Mouse (Mus musculus) heart, embryonic 11.5 days (tissue): ENCODE measurements around the gene Sdc4. TPM values are rescaled to one million over a fixed set of nuclear protein-coding genes. Genes with fewer than 3 reads are reported as not detected.
A peak's percentile ranks its signal among the peaks of the same experiment; 100 is the strongest.

Experiments used
- ATAC-seq: fragments of 200-750 bp; cut with Nextera tagmentation; replicated peaks from 2 replicates; pipeline ENCODE4 v1.8.0; 2017; ENCODE audit warnings: moderate library complexity; ENCODE audit not compliant: insufficient number of reproducible peaks, low FRiP score, low TSS enrichment
- H3K27ac ChIP-seq: fragments of 300-500 bp; sonication (generic); 2 replicates; pipeline ENCODE4 v1.5.1; 2014; ENCODE audit warnings: mild to moderate bottlenecking, low read depth, low read length
- H3K27me3 ChIP-seq: fragments of 300-500 bp; sonication (generic); 2 replicates; pipeline ENCODE4 v1.6.1; 2014; ENCODE audit warnings: mild to moderate bottlenecking, low read length, mixed read lengths; ENCODE audit not compliant: control insufficient read depth, insufficient read depth
- H3K36me3 ChIP-seq: fragments of 300-500 bp; sonication (generic); 2 replicates; pipeline ENCODE4 v1.6.1; 2014; ENCODE audit warnings: mild to moderate bottlenecking, low read length, moderate library complexity, mixed read lengths; ENCODE audit not compliant: control insufficient read depth, insufficient read depth
- H3K4me1 ChIP-seq: fragments of 300-500 bp; sonication (generic); 2 replicates; pipeline ENCODE4 v1.6.1; 2014; ENCODE audit warnings: low read length; ENCODE audit not compliant: control insufficient read depth, insufficient read depth
- H3K4me2 ChIP-seq: fragments of 300-500 bp; sonication (generic); 2 replicates; pipeline ENCODE4 v1.6.1; 2014; ENCODE audit warnings: mild to moderate bottlenecking, moderate library complexity
- H3K4me3 ChIP-seq: fragments of 300-500 bp; sonication (generic); 2 replicates; pipeline ENCODE4 v1.5.1; 2014; ENCODE audit warnings: low read depth, low read length
- H3K9ac ChIP-seq: fragments of 300-500 bp; sonication (generic); 2 replicates; pipeline ENCODE4 v1.6.1; 2014; ENCODE audit warnings: mild to moderate bottlenecking, low read depth, low read length, moderate library complexity
- H3K9me3 ChIP-seq: fragments of 300-500 bp; sonication (generic); replicated peaks from 2 replicates; pipeline ENCODE4 v1.6.1; 2016; ENCODE audit warnings: low read length; ENCODE audit not compliant: control insufficient read depth
- WGBS: fragments of 180-500 bp; shearing (Covaris S2); extraction: QIAGEN DNeasy Blood & Tissue Kit; methylation state at CpG from one replicate; pipeline ENCODE4 v1.1.7; 2014; ENCODE audit not compliant: insufficient replicate concordance; 5-methylcytosine and 5-hydroxymethylcytosine counted together
- polyA plus RNA-seq: library from polyadenylated mRNA; unstranded; fragments of >200 nt; fragmentation: Nextera tagmentation; extraction: Ambion mirVana; gene quantifications from 2 replicates; pipeline ENCODE4 v1.2.1, GENCODE M21; 2014

Sdc4 gene
- 33.9 and 34.6 TPM in 2 replicates for polyA plus RNA-seq

DNA sequence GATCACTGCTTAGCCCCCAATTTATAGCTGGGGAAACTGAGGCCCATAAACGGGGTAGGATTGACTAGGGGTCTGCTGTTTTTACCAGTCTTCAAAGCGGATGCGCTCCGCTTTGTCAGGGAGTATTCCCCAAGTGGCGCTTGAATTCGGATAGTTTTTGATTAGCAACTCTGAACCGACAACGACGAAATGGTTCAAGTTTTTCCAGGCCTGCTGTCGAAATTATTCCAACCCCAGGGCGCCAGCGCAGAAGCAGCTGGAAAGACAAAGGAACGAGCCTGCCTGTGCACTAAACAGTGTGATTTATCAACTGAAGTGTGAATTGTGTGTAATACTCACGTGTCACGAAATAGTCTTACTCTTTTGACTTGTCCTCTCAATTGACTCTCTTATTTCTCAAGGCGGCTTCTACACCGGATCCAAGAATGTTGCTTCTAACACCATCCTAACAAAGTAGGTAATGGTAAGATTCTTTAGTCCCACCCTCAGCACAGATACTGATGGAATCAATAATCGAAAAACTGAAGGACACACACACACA lies at the start of gene Sdc4:
Gene Sdc4, minus strand, starts transcription at position 428 of the 541 bp plus-strand sequence.
- no peak for ATAC-seq
- 7% methylated on average over 18 of the region's 18 CpGs for WGBS

DNA sequence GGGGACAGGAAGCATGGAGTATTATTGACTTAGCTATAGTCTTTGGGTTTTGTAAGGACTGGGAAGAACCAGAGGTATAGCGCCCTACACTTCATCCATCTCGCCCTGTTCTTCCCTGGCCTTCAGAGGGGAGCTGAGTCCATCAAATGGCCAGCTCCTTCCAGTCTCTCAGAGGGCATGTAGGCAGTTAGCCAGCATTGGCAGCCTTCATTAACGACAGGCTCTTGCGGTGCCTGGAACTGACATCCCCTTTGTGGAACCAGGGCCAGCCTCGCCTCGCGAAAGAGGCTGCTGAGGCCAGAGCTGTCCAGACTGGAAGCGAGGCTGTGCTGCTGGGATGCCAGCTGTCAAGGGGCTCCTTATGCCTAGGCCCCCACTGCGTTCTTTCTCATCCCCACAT lies 44.1 kb upstream of the Sdc4 start:
- Histone ChIP-seq H3K9ac (no peak overlapping the region), H3K27me3 (peaks cover 13% of the 10 kb centered on the region), H3K4me3 (no peak overlapping the region), H3K27ac (no peak overlapping the region), H3K4me1 (peaks cover 11% of the 10 kb centered on the region; the same call in 1 of the 2 replicates), H3K4me2 (no peak overlapping the region; the same call in 1 of the 2 replicates), H3K9me3 (no peaks in the 10 kb centered on the region), H3K36me3 (no peaks in the 10 kb centered on the region)
- WGBS = 57% methylated on average over 9 of the region's 9 CpGs
- no peak for ATAC-seq

More for the DNA sequence above, at the start of gene Sdc4:
- H3K27ac ChIP-seq = peak within 1 kb of the TSS; percentile 55; the same call in 1 of the 2 replicates
- no peaks in the 10 kb centered on the region for H3K27me3 ChIP-seq
- peaks cover 21% of the 10 kb centered on the region for H3K4me1 ChIP-seq
- peak within 1 kb of the TSS; percentile 88 for H3K4me2 ChIP-seq
- no peaks in the 10 kb centered on the region for H3K36me3 ChIP-seq
- H3K9me3 ChIP-seq = no peaks in the 10 kb centered on the region
- peak within 1 kb of the TSS; percentile 75 for H3K9ac ChIP-seq
- H3K4me3 ChIP-seq = peak within 1 kb of the TSS; percentile 64

DNA sequence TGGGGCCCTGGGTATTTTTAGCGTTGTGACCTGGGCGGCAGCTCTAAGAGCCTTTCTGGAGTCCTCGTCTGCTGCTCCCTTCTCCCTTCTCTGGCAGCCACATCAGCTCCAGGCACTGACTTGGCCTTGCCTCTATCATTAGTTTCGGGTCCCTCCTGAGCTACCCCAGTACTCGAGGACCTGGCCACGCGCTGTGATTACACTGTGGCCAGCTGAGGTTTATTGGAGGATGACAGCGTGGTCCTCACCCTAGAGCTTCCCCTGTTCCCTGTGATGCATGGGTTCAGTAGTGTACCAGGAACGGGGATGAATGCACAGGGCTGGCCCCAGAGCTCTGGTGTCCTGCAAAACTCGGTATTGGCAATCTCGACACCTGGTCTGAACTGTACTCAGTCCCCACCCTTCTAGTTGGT lies 43.4 kb upstream of the Sdc4 start:
- Histone ChIP-seq H3K36me3 (no peaks in the 10 kb centered on the region), H3K27ac (peak overlapping the region; percentile 31; the same call in 1 of the 2 replicates), H3K4me2 (peak overlapping the region; percentile 98), H3K9me3 (no peaks in the 10 kb centered on the region), H3K4me1 (peaks cover 11% of the 10 kb centered on the region; the same call in 1 of the 2 replicates), H3K4me3 (peak overlapping the region; percentile 86), H3K27me3 (peaks cover 13% of the 10 kb centered on the region), H3K9ac (peak overlapping the region; percentile 81; the same call in 1 of the 2 replicates)
- no peak for ATAC-seq
- WGBS = 9% methylated on average over 11 of the region's 11 CpGs

DNA sequence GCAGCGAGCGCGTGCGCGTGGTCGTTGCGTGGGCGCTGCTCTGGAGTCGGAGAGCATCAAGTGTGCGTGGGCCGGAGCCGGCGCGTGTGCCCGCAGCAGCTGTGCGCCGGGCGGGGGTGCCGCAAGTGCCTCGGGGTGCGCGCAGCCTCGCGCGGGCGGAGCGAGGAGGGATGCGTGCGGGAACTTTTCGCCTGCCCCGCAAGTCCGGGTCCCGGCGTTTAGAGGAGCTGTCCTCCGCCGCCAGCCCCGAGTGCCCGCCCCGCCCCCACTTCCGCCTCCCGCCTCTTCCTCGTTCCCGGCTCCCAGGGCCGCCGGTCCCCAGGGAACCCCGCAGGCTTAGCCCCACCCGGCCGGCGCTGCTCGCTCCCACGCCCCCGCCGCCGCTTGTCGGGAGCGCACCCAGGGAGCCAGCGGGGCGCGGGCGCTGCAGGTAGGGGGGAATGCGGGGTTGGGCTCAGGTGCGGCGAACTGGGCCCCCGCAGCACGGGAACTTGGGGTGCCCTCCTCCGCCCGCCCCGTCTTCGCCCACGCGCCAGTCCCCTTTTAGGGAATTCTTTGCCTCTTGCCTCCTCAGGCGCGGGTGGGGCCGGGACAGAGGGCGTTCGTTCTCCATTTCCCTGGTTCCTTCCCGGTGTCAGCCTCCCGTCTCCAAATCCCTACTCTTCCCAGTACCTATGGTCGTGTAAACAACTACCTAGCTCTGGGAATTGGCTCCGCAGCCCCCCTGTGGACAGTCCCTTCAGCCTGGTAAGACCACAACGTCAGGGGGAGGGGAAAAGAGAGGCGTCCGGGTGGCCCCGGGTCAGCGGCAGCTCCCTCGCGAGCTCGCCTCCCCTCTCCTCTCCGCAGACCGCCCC lies 42.8 kb upstream of the Sdc4 start:
- peak overlapping the region; percentile 86 for H3K4me3 ChIP-seq
- ATAC-seq = peak; percentile 50
- no peaks in the 10 kb centered on the region for H3K9me3 ChIP-seq
- peak overlapping the region; percentile 31 for H3K27ac ChIP-seq
- peaks cover 13% of the 10 kb centered on the region for H3K27me3 ChIP-seq
- WGBS = under 1% methylated on average over 76 of the region's 90 CpGs
- H3K9ac ChIP-seq = peak overlapping the region; percentile 81
- H3K36me3 ChIP-seq = no peaks in the 10 kb centered on the region
- H3K4me2 ChIP-seq = peak overlapping the region; percentile 98
- peaks cover 11% of the 10 kb centered on the region; the same call in 1 of the 2 replicates for H3K4me1 ChIP-seq

DNA sequence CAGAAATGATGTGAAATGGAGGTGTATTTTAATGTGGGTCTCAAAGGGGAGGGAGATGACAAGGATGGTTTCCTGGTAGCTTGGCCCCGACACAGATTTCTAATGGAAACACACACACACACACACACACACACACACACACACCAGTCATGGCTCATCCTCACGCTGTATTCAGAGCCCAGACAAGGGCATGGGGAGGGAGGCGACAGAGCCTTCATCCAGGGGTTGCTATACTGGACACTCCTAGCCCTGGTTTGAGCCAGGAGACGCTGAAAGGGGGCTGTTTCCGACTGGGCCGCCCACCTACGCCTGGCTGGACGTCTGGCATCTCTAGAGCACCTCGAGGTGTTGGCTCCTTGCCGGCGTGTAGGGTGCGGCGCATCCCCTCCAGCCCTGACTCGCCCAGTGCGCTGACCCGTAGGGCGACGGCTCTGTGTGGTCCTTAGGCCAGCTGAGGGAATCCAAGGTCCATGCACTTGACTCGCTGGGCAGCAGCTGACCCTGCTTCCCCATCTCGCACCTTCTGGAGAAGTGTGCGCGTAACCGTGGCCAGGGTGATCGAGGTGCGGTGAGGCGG lies 42.1 kb upstream of the Sdc4 start, which contains the start of gene Dbndd2:
Gene Dbndd2, plus strand, starts transcription at position 426 of the 577 bp plus-strand sequence.
- ATAC-seq = 0 out of 2 replicates have a peak, but pooled peaks have one; percentile 33
- peak within 1 kb of the TSS; percentile 98 for H3K4me2 ChIP-seq
- H3K4me1 ChIP-seq = peaks cover 11% of the 10 kb centered on the region; the same call in 1 of the 2 replicates
- peak within 1 kb of the TSS; percentile 81 for H3K9ac ChIP-seq
- H3K9me3 ChIP-seq = no peaks in the 10 kb centered on the region
- 1% methylated on average over 26 of the region's 26 CpGs for WGBS
- H3K27ac ChIP-seq = peak within 1 kb of the TSS; percentile 31
- H3K36me3 ChIP-seq = no peaks in the 10 kb centered on the region
- H3K27me3 ChIP-seq = peaks cover 13% of the 10 kb centered on the region
- H3K4me3 ChIP-seq = peak within 1 kb of the TSS; percentile 86

DNA sequence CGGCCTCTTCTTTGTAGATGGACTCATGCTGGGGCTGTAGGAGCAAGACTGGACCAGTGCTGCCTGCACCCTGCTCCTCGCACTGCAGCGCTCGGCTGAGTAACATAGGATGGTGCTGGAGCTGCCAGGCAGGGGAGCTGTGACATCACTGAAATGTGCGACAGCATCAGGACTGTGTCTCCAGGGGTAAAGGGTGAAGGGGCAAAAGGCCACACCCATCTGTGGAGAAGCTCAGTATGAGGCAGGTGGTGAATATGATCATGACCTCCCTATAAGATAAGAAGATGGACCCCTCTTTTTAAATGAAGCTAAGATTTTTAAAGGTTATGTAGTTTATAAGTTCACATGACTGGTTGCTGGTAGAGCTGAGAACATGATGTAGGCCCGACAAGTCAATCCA lies 29.9 kb upstream of the Sdc4 start, which contains the start of gene Trp53tg5:
Gene Trp53tg5, minus strand, starts transcription at position 101 of the 400 bp plus-strand sequence.
- H3K27ac ChIP-seq = no peak within 1 kb of the TSS
- WGBS = 83% methylated on average over 6 of the region's 6 CpGs
- 0 out of 2 replicates have a peak, but pooled peaks have one; percentile 7 for ATAC-seq
- H3K9me3 ChIP-seq = no peaks in the 10 kb centered on the region
- H3K4me3 ChIP-seq = no peak within 1 kb of the TSS
- no peak within 1 kb of the TSS for H3K4me2 ChIP-seq
- H3K4me1 ChIP-seq = no peaks in the 10 kb centered on the region
- no peaks in the 10 kb centered on the region for H3K36me3 ChIP-seq
- peak within 1 kb of the TSS; percentile 22; the same call in 1 of the 2 replicates for H3K9ac ChIP-seq
- no peaks in the 10 kb centered on the region for H3K27me3 ChIP-seq

DNA sequence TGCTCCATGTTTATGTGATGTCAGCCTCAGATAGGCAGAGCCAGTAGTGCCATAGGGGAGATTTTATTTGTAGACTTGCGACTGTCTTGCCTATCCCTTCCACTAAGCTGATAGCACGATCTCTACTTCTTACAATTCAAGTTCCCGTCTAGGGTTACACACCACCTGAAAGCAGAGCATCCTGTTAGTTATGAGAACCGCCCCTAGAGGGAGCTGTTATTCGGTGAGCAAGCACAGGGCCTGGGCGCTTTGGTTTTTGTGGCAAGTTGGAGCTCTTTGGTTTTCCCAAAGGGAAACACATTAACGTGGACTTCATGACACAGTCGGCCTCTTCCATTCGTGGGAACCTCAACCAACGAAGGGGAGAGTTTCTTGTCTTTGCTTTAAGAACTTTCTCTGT lies 26.6 kb upstream of the Sdc4 start:
- Histone ChIP-seq H3K36me3 (no peaks in the 10 kb centered on the region; the same call in 1 of the 2 replicates), H3K9ac (no peak overlapping the region), H3K4me1 (no peaks in the 10 kb centered on the region), H3K9me3 (no peaks in the 10 kb centered on the region), H3K4me3 (no peak overlapping the region), H3K27ac (no peak overlapping the region), H3K4me2 (no peak overlapping the region), H3K27me3 (no peaks in the 10 kb centered on the region)
- ATAC-seq = no peak
- 28% methylated on average over 10 of the region's 10 CpGs for WGBS

DNA sequence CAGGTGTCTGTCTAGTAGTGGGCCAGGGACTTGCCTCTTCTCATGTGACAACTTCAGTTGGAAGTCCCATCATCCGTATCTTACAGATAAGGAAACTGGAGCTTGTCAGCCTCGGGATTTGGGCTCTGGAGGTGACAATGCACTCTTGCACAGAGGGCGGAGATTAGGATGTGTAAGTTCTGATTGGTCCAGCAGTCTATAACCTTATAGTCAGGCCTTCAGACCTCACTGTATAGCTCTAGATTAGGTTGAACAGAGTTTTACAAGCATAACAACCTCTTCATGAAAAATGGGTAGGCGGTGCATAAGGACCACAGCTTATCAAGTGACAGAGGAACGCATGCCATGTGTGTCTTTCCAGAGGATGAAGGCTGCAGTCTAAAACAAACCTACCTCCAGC lies 23.1 kb upstream of the Sdc4 start:
- ATAC-seq = no peak

More for the DNA sequence above, 23.1 kb upstream of the Sdc4 start:
- H3K27ac ChIP-seq = no peak overlapping the region
- H3K9ac ChIP-seq = no peak overlapping the region
- no peak overlapping the region for H3K4me2 ChIP-seq
- no peaks in the 10 kb centered on the region for H3K27me3 ChIP-seq
- H3K4me3 ChIP-seq = no peak overlapping the region
- WGBS = 62% methylated on average over 5 of the region's 5 CpGs
- H3K36me3 ChIP-seq = peaks cover 4% of the 10 kb centered on the region
- peaks cover 6% of the 10 kb centered on the region for H3K4me1 ChIP-seq
- H3K9me3 ChIP-seq = no peaks in the 10 kb centered on the region
